Mouse (Mus musculus): Measurements from ENCODE around the gene Haus7.

DNA sequence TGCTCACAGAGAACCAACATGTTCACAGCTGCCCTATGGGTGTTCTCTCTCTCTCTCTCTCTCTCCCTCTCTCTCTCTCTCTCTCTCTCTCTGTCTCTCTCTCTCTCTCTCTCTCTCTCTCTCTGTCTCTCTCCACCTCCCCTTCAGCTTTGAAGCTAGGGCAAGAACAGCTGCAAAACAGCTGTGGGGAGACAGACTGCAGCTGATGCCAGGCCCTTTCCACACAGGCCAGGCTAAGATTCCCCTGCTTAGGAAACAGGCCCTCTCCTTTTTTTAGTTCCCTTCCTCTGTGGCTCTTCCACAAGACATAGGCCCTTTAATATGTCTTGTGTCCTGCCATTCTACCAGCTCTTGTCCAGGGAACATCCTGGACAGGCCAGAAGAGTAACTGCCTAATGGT lies 20.8 kb upstream of the Haus7 start:
- TF ChIP-seq GATA1 (IDR thresholded peaks at IDR 0.05; ENCODE audit: borderline replicate concordance, low read length) (no peak), FLI1 (IDR thresholded peaks at IDR 0.05; ENCODE audit: low read length) (no peak)

Data from megakaryocyte, embryonic 14.5 days (primary cell).